Comparison of ENCODE assay signal across 19 mouse cellular contexts in genomic region chr2:49856584-49856983, GRCm38 (mm10).
DNase-seq lines count a peak whose midpoint lies in the region; ATAC-seq and TF ChIP-seq lines count a peak whose summit lies in the region.
"Had no signal": no experiment of that assay in that cellular context is flagged by ENCODE, and none has a peak within 500 bp of the region (broad histone marks: within the 10 kb centered on the region; RNA-seq: fewer than 3 reads in every experiment).

No protein-coding gene starts in this region.

- 0 out of 2 replicates have a peak, but pooled peaks cover 3% of the 10 kb centered on the region for H3K4me1 ChIP-seq in heart, embryonic 11.5 days (ENCODE audit: control insufficient read depth, insufficient read depth, low read length)
- peaks cover 11% of the 10 kb centered on the region; the same call in 1 of the 2 replicates for H3K4me1 ChIP-seq in heart, embryonic 10.5 days
- H3K4me1 ChIP-seq in hindbrain, embryonic 15.5 days (replicated peaks) = peaks cover 12% of the 10 kb centered on the region
- no peaks in the 10 kb centered on the region for H3K4me1 ChIP-seq in hindbrain, embryonic 11.5 days (replicated peaks; ENCODE audit: control insufficient read depth, insufficient read depth, low read length)
- H3K4me1 ChIP-seq in lung, postnatal 0 days (ENCODE audit: insufficient read depth, low read depth, low read length) = no peaks in the 10 kb centered on the region
- peaks cover 12% of the 10 kb centered on the region for H3K4me1 ChIP-seq in neural tube, embryonic 15.5 days
- H3K4me1 ChIP-seq: limb, embryonic 15.5 days had no signal

- H3K36me3 ChIP-seq in heart, embryonic 11.5 days (ENCODE audit: control insufficient read depth, insufficient read depth, low read length) = no peaks in the 10 kb centered on the region
- no peaks in the 10 kb centered on the region for H3K36me3 ChIP-seq in heart, embryonic 10.5 days
- no peaks in the 10 kb centered on the region for H3K36me3 ChIP-seq in hindbrain, embryonic 15.5 days
- H3K36me3 ChIP-seq in hindbrain, embryonic 11.5 days (ENCODE audit: control insufficient read depth, insufficient read depth, low read length) = no peaks in the 10 kb centered on the region
- H3K36me3 ChIP-seq in lung, postnatal 0 days (ENCODE audit: insufficient read depth, low read length) = no peaks in the 10 kb centered on the region
- H3K36me3 ChIP-seq in neural tube, embryonic 15.5 days = no peaks in the 10 kb centered on the region
- H3K36me3 ChIP-seq: embryonic facial prominence, embryonic 10.5 days; limb, embryonic 15.5 days had no signal

- H3K27ac ChIP-seq in heart, embryonic 11.5 days (ENCODE audit: low read depth, low read length) = no peak overlapping the region
- no peak overlapping the region for H3K27ac ChIP-seq in heart, embryonic 10.5 days
- peak overlapping the region; percentile 62 for H3K27ac ChIP-seq in hindbrain, embryonic 15.5 days (replicated peaks)
- no peak overlapping the region for H3K27ac ChIP-seq in hindbrain, embryonic 11.5 days (ENCODE audit: low read depth, low read length)
- H3K27ac ChIP-seq in lung, postnatal 0 days (ENCODE audit: low read length) = no peak overlapping the region
- H3K27ac ChIP-seq in neural tube, embryonic 15.5 days (replicated peaks) = peak overlapping the region; percentile 74
- H3K27ac ChIP-seq: embryonic facial prominence, embryonic 10.5 days; limb, embryonic 15.5 days had no signal

- no peak overlapping the region for H3K4me3 ChIP-seq in heart, embryonic 11.5 days (ENCODE audit: low read depth, low read length)
- no peak overlapping the region for H3K4me3 ChIP-seq in heart, embryonic 10.5 days
- H3K4me3 ChIP-seq in hindbrain, embryonic 15.5 days = no peak overlapping the region
- H3K4me3 ChIP-seq in hindbrain, embryonic 11.5 days (ENCODE audit: low read depth, low read length) = no peak overlapping the region
- H3K4me3 ChIP-seq in lung, postnatal 0 days (ENCODE audit: low read depth, low read length) = no peak overlapping the region
- no peak overlapping the region for H3K4me3 ChIP-seq in neural tube, embryonic 15.5 days (replicated peaks)
- H3K4me3 ChIP-seq: embryonic facial prominence, embryonic 10.5 days; limb, embryonic 15.5 days had no signal

- 73% methylated on average over 5 of the region's 5 CpGs for WGBS in heart, embryonic 11.5 days (ENCODE audit: insufficient replicate concordance)
- 78% methylated on average over 5 of the region's 5 CpGs for WGBS in heart, embryonic 10.5 days
- 44% methylated on average over 5 of the region's 5 CpGs for WGBS in hindbrain, embryonic 15.5 days
- WGBS in hindbrain, embryonic 11.5 days = 82% methylated on average over 5 of the region's 5 CpGs
- 56% methylated on average over 5 of the region's 5 CpGs for WGBS in lung, postnatal 0 days
- 47% methylated on average over 5 of the region's 5 CpGs for WGBS in neural tube, embryonic 15.5 days

- peak overlapping the region; percentile 32; the same call in 1 of the 2 replicates for H3K4me2 ChIP-seq in heart, embryonic 11.5 days
- H3K4me2 ChIP-seq in hindbrain, embryonic 15.5 days = no peak overlapping the region
- no peak overlapping the region for H3K4me2 ChIP-seq in hindbrain, embryonic 11.5 days (replicated peaks; ENCODE audit: low read depth, low read length)
- peak overlapping the region; percentile 32 for H3K4me2 ChIP-seq in lung, postnatal 0 days (replicated peaks; ENCODE audit: low read depth, low read length)
- H3K4me2 ChIP-seq in neural tube, embryonic 15.5 days = peak overlapping the region; percentile 16; the same call in 1 of the 2 replicates
- H3K4me2 ChIP-seq: limb, embryonic 15.5 days had no signal

- no peaks in the 10 kb centered on the region for H3K27me3 ChIP-seq in heart, embryonic 11.5 days (ENCODE audit: control insufficient read depth, insufficient read depth, low read length)
- no peaks in the 10 kb centered on the region for H3K27me3 ChIP-seq in heart, embryonic 10.5 days (ENCODE audit: insufficient read depth, poor library complexity, severe bottlenecking)
- H3K27me3 ChIP-seq in hindbrain, embryonic 15.5 days = no peaks in the 10 kb centered on the region
- no peaks in the 10 kb centered on the region for H3K27me3 ChIP-seq in hindbrain, embryonic 11.5 days (ENCODE audit: control insufficient read depth, insufficient read depth, low read length)
- no peaks in the 10 kb centered on the region for H3K27me3 ChIP-seq in lung, postnatal 0 days (replicated peaks; ENCODE audit: insufficient read depth, low read length)
- H3K27me3 ChIP-seq in neural tube, embryonic 15.5 days (replicated peaks) = no peaks in the 10 kb centered on the region
- H3K27me3 ChIP-seq: limb, embryonic 15.5 days; Patski had no signal

- H3K9me3 ChIP-seq in heart, embryonic 11.5 days (replicated peaks; ENCODE audit: control insufficient read depth, low read length) = no peaks in the 10 kb centered on the region
- H3K9me3 ChIP-seq in heart, embryonic 10.5 days = no peaks in the 10 kb centered on the region
- H3K9me3 ChIP-seq in hindbrain, embryonic 15.5 days = no peaks in the 10 kb centered on the region
- H3K9me3 ChIP-seq in hindbrain, embryonic 11.5 days (ENCODE audit: control insufficient read depth, low read length) = no peaks in the 10 kb centered on the region
- no peaks in the 10 kb centered on the region for H3K9me3 ChIP-seq in lung, postnatal 0 days (ENCODE audit: low read length)
- H3K9me3 ChIP-seq in neural tube, embryonic 15.5 days (replicated peaks) = no peaks in the 10 kb centered on the region
- H3K9me3 ChIP-seq: embryonic facial prominence, embryonic 10.5 days; limb, embryonic 15.5 days had no signal

- TF ChIP-seq EP300 in lung, postnatal 0 days (IDR thresholded peaks at IDR 0.05) = no peak

- no peak for DNase-seq in heart, embryonic 10.5 days (ENCODE audit: low spot score)
- no peak for DNase-seq in hindbrain, embryonic 11.5 days (ENCODE audit: low spot score)
- no peak for DNase-seq in lung, postnatal 0 days (ENCODE audit: low spot score)
- DNase-seq in lung, postnatal 25 days (ENCODE audit: low spot score) = no peak
- no peak for DNase-seq in left cerebral cortex, postnatal 4 days
- DNase-seq: cerebellum, adult 2 months; gastrocnemius, postnatal 14 days; kidney, postnatal 36 days; layer of hippocampus, adult 9-11 months; right cerebral cortex, postnatal 25 days; thymus, postnatal 4 days had no signal

- intact Hi-C loops in left cerebral cortex, postnatal 4 days (cut with DNase I) = no loop called here

- H3K9ac ChIP-seq in heart, embryonic 11.5 days (ENCODE audit: low read depth, low read length) = no peak overlapping the region
- no peak overlapping the region for H3K9ac ChIP-seq in hindbrain, embryonic 15.5 days
- no peak overlapping the region for H3K9ac ChIP-seq in hindbrain, embryonic 11.5 days (ENCODE audit: low read depth, low read length)
- H3K9ac ChIP-seq in lung, postnatal 0 days (replicated peaks; ENCODE audit: low read depth) = no peak overlapping the region
- H3K9ac ChIP-seq in neural tube, embryonic 15.5 days (replicated peaks) = no peak overlapping the region
- H3K9ac ChIP-seq: limb, embryonic 15.5 days had no signal

- TF ChIP-seq CTCF in lung, postnatal 0 days (IDR thresholded peaks at IDR 0.05) = no peak

- ATAC-seq in heart, embryonic 11.5 days (replicated peaks; ENCODE audit: insufficient number of reproducible peaks, low FRiP score, low TSS enrichment) = no peak
- 0 out of 2 replicates have a peak, but pooled peaks have one; percentile 17 for ATAC-seq in hindbrain, embryonic 15.5 days (ENCODE audit: low FRiP score, low read depth)
- no peak for ATAC-seq in hindbrain, embryonic 11.5 days (ENCODE audit: low FRiP score)
- no peak for ATAC-seq in lung, postnatal 0 days
- ATAC-seq in neural tube, embryonic 15.5 days (ENCODE audit: low FRiP score) = peak; percentile 60
- ATAC-seq: activated CD4-positive, CD25-positive, alpha-beta regulatory T cell, adult 4 months; midbrain, embryonic 16.5 days; Patski had no signal

Comparison
In these comparisons a context has a peak if more than half of its experiments do, and no peak if none do; other contexts are left out.
1. ATAC-seq: peak in hindbrain, embryonic 15.5 days (single experiment) and neural tube, embryonic 15.5 days (single experiment); none in heart, embryonic 11.5 days (single experiment), hindbrain, embryonic 11.5 days (single experiment) and lung, postnatal 0 days (single experiment).
2. H3K27ac ChIP-seq: peak in hindbrain, embryonic 15.5 days (single experiment) and neural tube, embryonic 15.5 days (single experiment); none in heart, embryonic 11.5 days (single experiment), heart, embryonic 10.5 days (single experiment), hindbrain, embryonic 11.5 days (single experiment) and lung, postnatal 0 days (single experiment).
3. H3K4me2 ChIP-seq: peak in heart, embryonic 11.5 days (single experiment), lung, postnatal 0 days (single experiment) and neural tube, embryonic 15.5 days (single experiment); none in hindbrain, embryonic 15.5 days (single experiment) and hindbrain, embryonic 11.5 days (single experiment).